Comparison of ENCODE assay signal across 1 mouse cellular context in the genomic region with DNA sequence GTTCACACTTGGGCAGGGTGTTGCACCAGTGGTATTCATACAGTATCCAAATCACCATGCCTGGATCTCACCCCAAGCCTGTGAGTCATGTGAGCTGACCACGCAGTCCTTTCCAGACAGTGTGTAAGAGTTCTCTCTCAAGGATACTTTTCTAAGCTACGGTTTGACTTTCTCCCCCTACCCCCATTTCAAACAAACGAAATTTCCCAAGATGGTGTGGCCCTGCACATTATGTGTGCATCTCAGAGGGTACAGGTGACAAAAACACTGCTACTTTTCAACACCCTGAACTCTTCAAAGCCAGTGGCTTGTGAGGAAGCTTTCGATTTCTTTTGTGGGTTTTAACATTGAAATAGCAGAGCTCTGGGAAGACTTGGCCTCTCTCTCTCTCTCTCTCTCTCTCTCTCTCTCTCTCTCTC.
TF ChIP-seq lines count a peak whose summit lies in the region.

No protein-coding gene starts in this region.

TF ChIP-seq in CH12.LX, 34 proteins besides CTCF, POLR2A, EP300 and RAD21 (continued from another document):
- no peak for TF ChIP-seq ZC3H11A (IDR thresholded peaks at IDR 0.05; ENCODE audit: low read depth, low read length)
- TF ChIP-seq CHD2 (IDR thresholded peaks at IDR 0.05; ENCODE audit: low read length) = no peak
- TF ChIP-seq POLR2AphosphoS2 (IDR thresholded peaks at IDR 0.05; ENCODE audit: low read depth, low read length) = no peak
- TF ChIP-seq JUN (IDR thresholded peaks at IDR 0.05; ENCODE audit: insufficient read depth, low read depth, low read length) = no peak
